Mouse (Mus musculus) embryonic fibroblast, embryonic 13.5 days (primary cell): ENCODE measurements around the gene Thg1l. TPM values are rescaled to one million over a fixed set of nuclear protein-coding genes. Genes with fewer than 3 reads are reported as not detected.

Experiments
- H3K27ac ChIP-seq: 2 replicates; pipeline ENCODE4 v1.5.1; 2012; ENCODE audit warnings: low read length, control low read depth, inconsistent platforms; ENCODE audit not compliant: insufficient read depth
- H3K4me1 ChIP-seq: 2 replicates; pipeline ENCODE4 v1.6.1; 2011; ENCODE audit warnings: low read length; ENCODE audit not compliant: control insufficient read depth, insufficient read depth
- H3K4me3 ChIP-seq: 2 replicates; pipeline ENCODE4 v1.5.1; 2011; ENCODE audit warnings: mild to moderate bottlenecking, control low read depth, low read length; ENCODE audit not compliant: insufficient read depth
- CTCF ChIP-seq: IDR thresholded peaks from 2 replicates; pipeline ENCODE4 v1.5.1; 2011; ENCODE audit warnings: mild to moderate bottlenecking, control low read depth, low read length, moderate library complexity, borderline replicate concordance; ENCODE audit not compliant: insufficient read depth
- POLR2A ChIP-seq: IDR thresholded peaks from 2 replicates; pipeline ENCODE4 v1.6.1; 2011; ENCODE audit warnings: low read depth, mild to moderate bottlenecking, control low read depth, low read length, moderate library complexity
- polyA plus RNA-seq: library from polyadenylated mRNA; stranded (reverse); fragments of >200 nt; gene quantifications from 2 replicates; pipeline ENCODE4 v1.2.4, GENCODE M21; 2011; ENCODE audit warnings: low read depth; ENCODE audit not compliant: missing spikeins, insufficient read length

The Thg1l gene
- polyA plus RNA-seq, 1 experiment, result 16.9 TPM

DNA sequence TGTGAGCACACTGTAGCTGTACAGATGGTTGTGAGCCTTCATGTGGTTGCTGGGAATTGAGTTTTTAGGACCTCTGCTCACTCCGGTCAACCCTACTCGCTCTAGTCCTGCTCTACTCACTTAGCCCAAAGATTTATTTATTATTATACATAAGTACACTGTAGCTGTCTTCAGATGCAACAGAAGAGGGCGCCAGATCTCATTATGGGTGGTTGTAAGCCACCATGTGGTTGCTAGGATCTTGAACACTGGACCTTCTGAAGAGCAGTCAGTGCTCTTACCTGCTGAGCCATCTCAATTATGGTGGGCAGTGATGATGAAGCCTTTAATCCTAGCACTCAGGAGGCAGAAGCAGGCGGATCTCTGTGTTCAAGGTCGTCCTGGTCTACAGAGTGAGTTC, 4.7 kb upstream of the Thg1l start:
- no peak for TF ChIP-seq CTCF
- TF ChIP-seq POLR2A, result no peak
- Histone ChIP-seq H3K4me1 (no peaks in the 10 kb centered on the region), H3K4me3 (no peak overlapping the region), H3K27ac (no peak overlapping the region)

DNA sequence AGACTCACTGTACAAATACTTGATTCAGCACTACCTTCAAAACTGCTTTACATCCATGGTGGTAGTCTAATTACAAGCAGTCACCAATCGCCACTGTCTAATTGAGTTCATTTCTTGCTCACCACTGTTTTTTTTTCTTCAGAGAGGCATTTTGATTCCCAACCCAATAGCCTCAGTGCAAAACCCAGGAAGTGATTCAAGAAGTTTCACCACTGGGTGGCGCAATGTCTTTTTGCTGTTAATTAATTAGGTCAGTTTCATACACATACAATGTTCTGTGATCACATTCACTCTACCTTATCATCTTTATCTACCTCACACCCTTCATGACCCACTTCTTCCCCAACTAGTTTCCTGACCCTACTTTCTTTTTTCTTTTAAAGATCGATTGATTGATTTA, 4.3 kb upstream of the Thg1l start:
- no peak overlapping the region for H3K27ac ChIP-seq
- no peak overlapping the region for H3K4me3 ChIP-seq
- TF ChIP-seq POLR2A, result no peak
- TF ChIP-seq CTCF, result no peak
- no peaks in the 10 kb centered on the region for H3K4me1 ChIP-seq

DNA sequence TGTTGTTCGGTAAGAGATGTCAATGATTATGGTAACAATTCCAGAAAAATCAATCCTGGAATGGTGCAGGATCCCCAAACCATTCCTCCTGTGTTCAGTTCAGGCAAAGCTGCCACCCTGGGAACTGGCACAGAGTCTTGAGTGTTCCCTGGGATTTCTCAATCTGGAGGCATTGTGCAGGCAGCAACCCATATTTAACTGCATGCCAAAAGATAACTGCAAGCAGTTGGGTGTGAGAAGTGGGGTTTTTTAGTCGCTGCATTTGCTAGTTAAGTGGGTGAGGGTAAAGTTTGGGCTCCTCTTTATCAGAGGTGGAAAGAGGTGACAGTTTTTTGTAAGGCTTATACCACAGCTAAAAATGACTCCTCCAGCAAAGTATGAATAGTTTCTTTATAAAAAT, 7.8 kb downstream of the Thg1l start:
- peaks cover 5% of the 10 kb centered on the region for H3K4me1 ChIP-seq
- H3K4me3 ChIP-seq, result no peak overlapping the region
- TF ChIP-seq CTCF (no peak), POLR2A (no peak)
- H3K27ac ChIP-seq, result no peak overlapping the region

DNA sequence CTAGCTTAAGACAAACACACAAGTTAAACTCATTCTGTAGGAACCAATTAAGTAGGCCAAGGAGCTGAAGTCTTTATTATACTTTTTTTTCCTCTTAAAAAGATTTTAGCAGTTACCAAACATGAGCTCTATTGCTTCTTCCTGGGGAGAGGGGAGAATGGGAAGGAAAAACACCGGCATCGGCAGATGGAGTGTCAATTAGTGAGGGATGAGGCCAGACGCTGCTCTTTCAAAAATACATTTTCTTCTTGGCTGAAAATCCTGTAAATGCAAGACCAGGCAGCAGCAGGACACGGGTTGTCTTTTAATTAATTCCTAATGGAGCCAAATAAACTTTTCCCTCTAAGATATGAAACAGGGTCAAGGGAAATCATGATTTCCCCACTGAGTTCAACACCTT, 8.5 kb downstream of the Thg1l start:
- no peak for TF ChIP-seq POLR2A
- TF ChIP-seq CTCF, result no peak
- no peak overlapping the region for H3K4me3 ChIP-seq
- peaks cover 5% of the 10 kb centered on the region for H3K4me1 ChIP-seq
- H3K27ac ChIP-seq, result no peak overlapping the region

DNA sequence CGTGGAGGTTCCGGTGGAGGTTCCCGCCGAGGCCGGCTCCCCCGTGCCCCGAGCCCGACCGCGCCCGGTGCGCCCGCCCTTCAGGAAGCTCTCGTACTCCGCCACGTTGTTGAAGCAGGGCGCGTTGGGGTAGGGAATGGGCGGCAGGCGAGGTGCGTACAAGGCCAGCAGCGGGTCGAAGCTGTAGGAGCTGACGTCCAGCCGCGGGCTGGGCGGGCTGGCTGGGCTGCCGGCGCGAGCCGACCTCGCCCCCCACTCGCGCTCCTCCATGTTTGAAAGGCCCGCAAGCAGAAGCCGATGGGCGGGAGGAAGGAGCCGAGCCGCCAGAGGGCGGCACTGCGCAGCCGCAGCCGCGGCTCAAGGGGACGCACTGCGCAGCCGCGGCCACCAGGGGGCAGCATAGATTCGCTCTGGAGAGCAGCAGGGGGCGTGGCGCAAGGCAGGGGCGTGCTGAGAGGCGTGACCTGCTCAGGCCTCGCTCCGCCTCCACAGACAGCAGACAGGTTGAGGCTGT, 10.6 kb downstream of the Thg1l start, which contains the start of gene Lsm11:
Lsm11 (minus strand) TSS at position 293 of the 514 bp plus-strand sequence.
- TF ChIP-seq POLR2A (no peak; the same call in 1 of the 2 replicates), CTCF (peak; percentile 98)
- H3K27ac ChIP-seq, result no peak within 1 kb of the TSS
- peak within 1 kb of the TSS; percentile 84 for H3K4me3 ChIP-seq
- H3K4me1 ChIP-seq, result peaks cover 5% of the 10 kb centered on the region

DNA sequence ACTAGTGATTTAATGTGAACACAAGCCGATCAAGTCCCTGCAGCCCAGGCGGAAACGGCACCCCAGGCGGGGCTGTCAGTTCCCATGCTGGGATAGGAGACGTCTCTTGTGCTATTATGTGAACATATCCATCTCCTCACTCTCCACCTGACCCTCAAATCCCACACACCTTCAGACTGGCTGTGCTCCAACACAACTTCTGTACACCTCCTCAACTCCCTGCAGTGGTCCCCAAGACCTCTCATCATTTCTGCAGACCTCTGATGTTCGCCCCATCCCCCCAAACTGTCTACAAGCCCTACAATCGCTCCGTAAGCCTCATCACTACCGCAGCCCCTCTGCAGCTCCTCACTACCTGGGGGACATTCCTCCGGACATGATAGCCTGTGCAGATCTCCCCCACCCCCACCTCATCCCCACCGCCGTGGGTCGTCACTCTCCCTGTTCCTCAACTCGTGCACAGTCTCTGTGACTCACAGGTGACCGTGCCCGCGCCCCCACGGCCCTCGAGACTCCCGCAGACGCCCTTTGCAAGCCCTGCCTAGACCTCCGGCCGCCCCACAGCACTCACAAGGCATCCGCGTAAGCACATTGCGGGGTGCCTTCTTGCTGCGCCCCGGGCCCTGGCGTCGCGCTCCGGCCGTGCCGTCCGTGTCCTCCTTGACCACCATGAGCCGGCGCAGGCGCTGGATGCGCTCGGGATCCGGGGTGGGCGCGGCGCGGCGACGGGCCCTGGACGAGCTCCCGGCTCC, 11.2 kb downstream of the Thg1l start:
- Histone ChIP-seq H3K4me1 (peaks cover 5% of the 10 kb centered on the region), H3K27ac (no peak overlapping the region), H3K4me3 (peak overlapping the region; percentile 84)
- no peak for TF ChIP-seq POLR2A
- TF ChIP-seq CTCF, result no peak

DNA sequence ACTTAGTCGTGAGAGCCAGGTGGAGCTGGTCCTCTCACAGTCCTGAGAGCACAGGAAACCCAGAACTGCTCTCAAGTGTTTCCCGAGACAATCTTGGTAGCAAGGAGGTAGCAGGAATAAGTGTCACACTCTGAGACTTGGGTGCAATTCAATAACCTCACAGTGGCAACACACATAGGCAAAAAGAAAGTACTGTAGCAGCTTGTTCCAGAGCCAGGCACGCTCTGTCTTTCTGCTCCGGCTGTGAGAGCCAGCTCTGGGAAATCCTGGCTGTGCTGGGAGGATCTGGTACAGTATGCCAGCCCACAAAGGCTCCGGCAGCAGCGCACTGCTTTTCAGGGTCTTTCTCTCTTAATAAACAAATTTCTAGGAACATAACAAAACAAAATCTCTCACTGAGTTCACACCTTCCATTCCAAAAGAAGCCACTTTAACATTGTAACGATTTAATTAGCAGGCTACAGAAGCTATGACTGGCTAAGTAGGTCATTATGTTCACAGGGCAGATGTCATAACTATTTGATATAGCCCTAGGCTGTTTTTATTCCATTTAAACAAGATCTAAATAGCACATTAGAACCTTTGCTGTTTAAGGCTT, 12.1 kb downstream of the Thg1l start:
- Histone ChIP-seq H3K4me1 (peaks cover 5% of the 10 kb centered on the region), H3K4me3 (peak overlapping the region; percentile 84)
- TF ChIP-seq POLR2A, result no peak
- no peak for TF ChIP-seq CTCF

DNA sequence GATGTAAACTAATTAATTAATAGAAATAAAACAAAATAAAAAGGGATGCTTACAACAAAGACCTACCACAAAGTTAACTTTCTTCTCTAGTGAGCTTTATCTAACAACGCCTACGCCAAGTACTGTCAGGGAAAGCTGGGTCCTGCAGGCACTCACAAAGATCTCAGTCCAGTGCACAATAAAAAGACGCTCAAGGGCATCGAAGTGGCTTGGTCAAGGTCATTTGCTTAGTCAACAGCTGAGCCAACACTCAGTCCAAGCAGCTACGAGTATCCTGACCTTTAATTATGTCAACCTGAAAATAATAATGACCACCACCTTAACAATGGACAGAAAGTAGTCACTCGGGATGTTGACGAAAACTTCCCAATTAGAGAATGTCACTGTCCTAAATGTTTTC, 13.0 kb downstream of the Thg1l start:
- Histone ChIP-seq H3K4me1 (peaks cover 5% of the 10 kb centered on the region), H3K27ac (no peak overlapping the region), H3K4me3 (no peak overlapping the region)
- TF ChIP-seq POLR2A, result no peak
- TF ChIP-seq CTCF, result no peak

More for the DNA sequence above, 12.1 kb downstream of the Thg1l start:
- H3K27ac ChIP-seq, result no peak overlapping the region

DNA sequence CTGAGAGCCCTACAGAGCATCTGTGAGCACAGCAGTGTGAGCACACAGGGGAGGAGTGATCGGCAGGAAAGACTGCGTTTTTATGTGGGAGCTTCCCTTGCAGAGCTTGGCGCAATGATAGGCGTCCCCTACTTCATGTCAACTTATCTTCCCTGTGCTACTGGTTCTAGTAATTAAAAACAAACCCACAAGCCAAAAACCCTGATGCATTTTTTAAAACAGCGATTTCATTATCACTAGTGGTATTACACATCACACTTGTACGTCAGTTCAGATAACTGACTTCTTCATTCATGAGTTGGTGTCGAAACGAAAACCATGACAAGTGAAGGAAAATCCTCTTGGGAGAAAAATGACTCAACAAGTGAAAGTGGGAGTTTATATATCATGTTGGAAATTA, 16.4 kb downstream of the Thg1l start:
- no peak overlapping the region for H3K27ac ChIP-seq
- no peak for TF ChIP-seq POLR2A
- no peak for TF ChIP-seq CTCF
- H3K4me3 ChIP-seq, result no peak overlapping the region
- peaks cover 5% of the 10 kb centered on the region for H3K4me1 ChIP-seq

DNA sequence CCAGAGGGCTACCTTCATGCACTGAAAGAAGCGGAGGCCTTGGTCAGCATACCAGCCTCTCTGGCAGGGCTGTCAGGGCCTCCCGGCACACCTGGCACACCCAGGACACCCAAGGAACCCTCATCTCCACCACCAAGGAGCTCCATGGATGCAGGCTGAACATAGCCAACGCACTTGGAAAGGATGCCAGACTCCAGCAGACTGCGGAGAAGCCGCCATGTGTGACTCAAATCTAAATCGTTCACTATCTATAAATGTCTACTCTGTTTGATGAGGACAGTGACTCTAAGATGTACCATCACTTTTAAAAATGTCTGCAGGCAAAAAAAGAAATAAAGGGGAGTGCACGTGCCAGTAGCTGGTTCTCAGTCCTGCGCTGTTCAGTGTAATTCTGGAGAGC, 17.8 kb downstream of the Thg1l start:
- H3K4me1 ChIP-seq, result no peaks in the 10 kb centered on the region
- H3K4me3 ChIP-seq, result no peak overlapping the region
- no peak for TF ChIP-seq CTCF
- TF ChIP-seq POLR2A, result no peak
- no peak overlapping the region for H3K27ac ChIP-seq

DNA sequence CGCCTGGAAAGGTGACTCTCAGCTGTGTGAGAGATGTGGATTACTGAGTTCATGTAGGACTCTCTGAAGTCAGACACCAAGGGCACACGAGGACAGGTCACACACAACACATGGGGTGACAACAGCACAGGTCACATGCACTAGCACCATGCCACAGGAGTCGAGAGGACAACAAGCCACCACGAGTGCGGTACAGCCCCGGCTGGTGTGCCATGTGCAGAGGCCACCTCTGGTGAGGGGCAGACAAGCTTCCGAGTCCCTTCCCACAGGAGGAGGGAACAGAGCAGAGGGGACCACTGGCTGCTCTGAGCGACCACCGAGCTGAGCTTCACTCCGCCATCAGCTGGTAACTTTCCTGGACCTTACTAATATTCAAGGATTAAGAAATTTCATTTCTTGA, 22.5 kb downstream of the Thg1l start:
- H3K27ac ChIP-seq, result no peak overlapping the region
- H3K4me3 ChIP-seq, result no peak overlapping the region
- TF ChIP-seq CTCF, result no peak
- TF ChIP-seq POLR2A, result no peak
- no peaks in the 10 kb centered on the region for H3K4me1 ChIP-seq
